ENCODE assay signal across 20 mouse cellular contexts in genomic region chr1:139021298-139021697, GRCm38 (mm10). TPM values are rescaled to one million over a fixed set of nuclear protein-coding genes. Genes with fewer than 3 reads are reported as not detected.
DNase-seq lines count a peak whose midpoint lies in the region; ATAC-seq and TF ChIP-seq lines count a peak whose summit lies in the region.
"Had no signal": no experiment of that assay in that cellular context is flagged by ENCODE, and none has a peak within 500 bp of the region (broad histone marks: within the 10 kb centered on the region; RNA-seq: fewer than 3 reads in every experiment).

No protein-coding gene starts in this region.

- H3K36me3 ChIP-seq in hindbrain, embryonic 14.5 days (replicated peaks; ENCODE audit: control insufficient read depth, insufficient read depth), result no peaks in the 10 kb centered on the region
- H3K36me3 ChIP-seq in hindbrain, embryonic 10.5 days, result no peaks in the 10 kb centered on the region
- no peaks in the 10 kb centered on the region for H3K36me3 ChIP-seq in midbrain, embryonic 13.5 days
- H3K36me3 ChIP-seq in kidney, adult 2 months (ENCODE audit: control insufficient read depth, insufficient read depth, low read length), result no peaks in the 10 kb centered on the region
- H3K36me3 ChIP-seq: neural tube, embryonic 12.5 days had no signal

- no peak overlapping the region for H3K27ac ChIP-seq in hindbrain, embryonic 14.5 days
- H3K27ac ChIP-seq in hindbrain, embryonic 10.5 days, result no peak overlapping the region
- peak overlapping the region; percentile 56; the same call in 1 of the 2 replicates for H3K27ac ChIP-seq in midbrain, embryonic 13.5 days
- no peak overlapping the region for H3K27ac ChIP-seq in kidney, adult 2 months (ENCODE audit: insufficient read depth, low read depth, low read length)
- H3K27ac ChIP-seq: neural tube, embryonic 12.5 days had no signal

- TF ChIP-seq POLR2A in kidney, adult 2 months (IDR thresholded peaks at IDR 0.05; ENCODE audit: low read depth, low read length), result no peak

- ATAC-seq in hindbrain, embryonic 14.5 days (ENCODE audit: low FRiP score), result 0 out of 2 replicates have a peak, but pooled peaks have one; percentile 55
- ATAC-seq in midbrain, embryonic 13.5 days, result peak; percentile 61; the same call in 1 of the 2 replicates
- ATAC-seq: activated CD4-positive, CD25-positive, alpha-beta regulatory T cell, adult 4 months; liver, postnatal 0 days had no signal

- H3K9me3 ChIP-seq in hindbrain, embryonic 14.5 days (ENCODE audit: control insufficient read depth, low read length), result no peaks in the 10 kb centered on the region
- no peaks in the 10 kb centered on the region for H3K9me3 ChIP-seq in hindbrain, embryonic 10.5 days
- H3K9me3 ChIP-seq in midbrain, embryonic 13.5 days, result peaks cover 5% of the 10 kb centered on the region; the same call in 1 of the 2 replicates
- H3K9me3 ChIP-seq: neural tube, embryonic 12.5 days had no signal

- no peaks in the 10 kb centered on the region for H3K27me3 ChIP-seq in hindbrain, embryonic 14.5 days (ENCODE audit: control insufficient read depth, insufficient read depth, low read length)
- H3K27me3 ChIP-seq in hindbrain, embryonic 10.5 days (ENCODE audit: insufficient read depth, poor library complexity, severe bottlenecking), result no peaks in the 10 kb centered on the region
- H3K27me3 ChIP-seq in midbrain, embryonic 13.5 days, result no peaks in the 10 kb centered on the region
- no peaks in the 10 kb centered on the region for H3K27me3 ChIP-seq in kidney, adult 2 months (replicated peaks; ENCODE audit: control insufficient read depth, insufficient read depth, low read length)
- H3K27me3 ChIP-seq: neural tube, embryonic 12.5 days had no signal

- no peak for DNase-seq in hindbrain, embryonic 14.5 days (ENCODE audit: low spot score)
- DNase-seq in hindbrain, embryonic 10.5 days (ENCODE audit: low spot score), result no peak
- DNase-seq in retina, embryonic 14.5 days (ENCODE audit: low spot score), result peak; percentile 27
- DNase-seq in retina, postnatal 1 day, result no peak
- DNase-seq in kidney, adult 2 months, result no peak
- DNase-seq in T-cell, adult 2 months (ENCODE audit: low spot score), result no peak
- DNase-seq: adrenal gland, postnatal 14 days; B cell, adult 2 months; cerebellum, adult 2 months; kidney, adult 11 months; kidney, postnatal 36 days; liver; liver, postnatal 0 days; lung, postnatal 36 days; thymus, postnatal 4 days had no signal

- no peak overlapping the region for H3K9ac ChIP-seq in hindbrain, embryonic 14.5 days
- H3K9ac ChIP-seq in midbrain, embryonic 13.5 days (replicated peaks), result no peak overlapping the region
- H3K9ac ChIP-seq: liver, postnatal 0 days; neural tube, embryonic 12.5 days had no signal

- H3K4me1 ChIP-seq in hindbrain, embryonic 14.5 days (replicated peaks; ENCODE audit: control insufficient read depth, insufficient read depth, low read length), result peaks cover 5% of the 10 kb centered on the region; the same call in 1 of the 2 replicates
- H3K4me1 ChIP-seq in hindbrain, embryonic 10.5 days (replicated peaks), result peaks cover 8% of the 10 kb centered on the region
- H3K4me1 ChIP-seq in midbrain, embryonic 13.5 days (replicated peaks), result peaks cover 24% of the 10 kb centered on the region
- H3K4me1 ChIP-seq in kidney, adult 2 months (ENCODE audit: control insufficient read depth, insufficient read depth, low read length), result no peaks in the 10 kb centered on the region
- H3K4me1 ChIP-seq: neural tube, embryonic 12.5 days had no signal

- H3K4me2 ChIP-seq in hindbrain, embryonic 14.5 days (replicated peaks), result no peak overlapping the region
- H3K4me2 ChIP-seq in midbrain, embryonic 13.5 days (replicated peaks), result 0 out of 2 replicates have a peak overlapping the region, but pooled peaks have one; percentile 6
- H3K4me2 ChIP-seq: heart, embryonic 11.5 days; neural tube, embryonic 12.5 days had no signal

- 43% methylated on average over 7 of the region's 7 CpGs for WGBS in hindbrain, embryonic 14.5 days
- WGBS in hindbrain, embryonic 10.5 days, result 77% methylated on average over 7 of the region's 7 CpGs
- 28% methylated on average over 7 of the region's 7 CpGs for WGBS in midbrain, embryonic 13.5 days
- WGBS in kidney, adult 2 months, result 78% methylated on average over 7 of the region's 7 CpGs

- H3K4me3 ChIP-seq in hindbrain, embryonic 14.5 days (replicated peaks; ENCODE audit: low read length), result no peak overlapping the region
- no peak overlapping the region for H3K4me3 ChIP-seq in hindbrain, embryonic 10.5 days
- H3K4me3 ChIP-seq in midbrain, embryonic 13.5 days (replicated peaks), result no peak overlapping the region
- no peak overlapping the region for H3K4me3 ChIP-seq in kidney, adult 2 months (ENCODE audit: insufficient read depth, low read depth, low read length)
- H3K4me3 ChIP-seq: erythroblast, embryonic 14.5 days; neural tube, embryonic 12.5 days had no signal

- no peak for TF ChIP-seq CTCF in kidney, adult 2 months (conservative IDR thresholded peaks at IDR 0.05; ENCODE audit: insufficient read depth, insufficient read length, low read depth, low read length)

RNA-seq across cellular contexts. Expression of gene Dennd1b, which starts 58.1 kb away (rescaled TPM):
- polyA plus RNA-seq in hindbrain, embryonic 14.5 days (2014; fragmentation: Nextera tagmentation; extraction: Ambion mirVana), result 8.5 and 11.2 TPM in 2 replicates
- 9.2 and 10.0 TPM in 2 replicates for polyA plus RNA-seq in hindbrain, embryonic 10.5 days (2016; fragmentation: Nextera tagmentation; extraction: Ambion mirVana)
- 13.0 and 13.1 TPM in 2 replicates for polyA plus RNA-seq in midbrain, embryonic 13.5 days (2015; fragmentation: Nextera tagmentation; extraction: Ambion mirVana)
- polyA plus RNA-seq in kidney, adult 2 months (2012; rRNA removed), result 6.1 and 7.4 TPM in 2 replicates
- polyA plus RNA-seq: erythroblast, embryonic 14.5 days had no signal
